Mouse (Mus musculus): ENCODE measurements at regions not wholly inside any gene's neighbourhood (a gene's known extent, or its start where the extent isn't known, plus 50 kb on each side); places are given as distances from the start of the nearest gene placed in this dataset.

DNA sequence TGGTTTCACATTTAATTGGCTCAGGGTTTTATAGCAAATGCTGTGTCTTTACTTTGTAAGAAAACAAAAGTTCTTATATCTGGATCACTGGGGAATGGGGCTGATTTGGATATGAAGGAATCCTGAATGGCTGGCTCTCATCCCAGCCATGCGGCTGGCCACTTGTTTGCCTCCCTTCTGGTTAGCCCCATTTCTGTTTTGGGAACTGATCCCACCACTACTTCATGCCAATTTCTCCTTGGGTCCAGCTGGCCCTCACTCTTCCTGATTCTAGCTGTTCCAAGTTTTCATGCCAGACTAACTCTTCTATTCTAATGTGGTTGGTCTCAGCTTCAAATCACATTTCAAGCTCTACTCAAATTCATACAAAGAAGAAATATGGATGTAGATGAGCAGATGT, 5319.6 kb downstream of the 9330182O14Rik start:
- peak; percentile 42 to 44 for DNase-seq (ENCODE audit: low spot score in 2 of 2)

DNA sequence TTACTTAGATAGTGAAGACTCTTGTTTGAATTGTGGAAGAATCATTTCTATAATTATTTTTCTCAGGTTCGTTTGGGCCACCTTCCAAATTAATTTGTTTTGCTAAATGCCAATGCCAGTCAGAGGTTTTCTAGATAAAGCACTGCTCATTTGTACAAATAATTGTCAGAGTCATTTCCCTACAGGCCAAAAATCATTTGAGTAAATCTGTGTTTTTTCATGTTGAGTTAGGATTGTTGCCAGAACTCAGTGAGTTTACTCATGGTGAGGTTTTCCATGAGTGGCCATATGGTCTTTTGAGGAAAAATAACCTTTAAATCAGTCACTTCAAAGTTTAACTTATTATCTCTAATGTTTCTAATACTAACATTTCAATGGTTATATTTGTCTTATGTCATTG, 5336.3 kb downstream of the 9330182O14Rik start:
- no peak for DNase-seq (ENCODE audit: low spot score in 2 of 2)

DNA sequence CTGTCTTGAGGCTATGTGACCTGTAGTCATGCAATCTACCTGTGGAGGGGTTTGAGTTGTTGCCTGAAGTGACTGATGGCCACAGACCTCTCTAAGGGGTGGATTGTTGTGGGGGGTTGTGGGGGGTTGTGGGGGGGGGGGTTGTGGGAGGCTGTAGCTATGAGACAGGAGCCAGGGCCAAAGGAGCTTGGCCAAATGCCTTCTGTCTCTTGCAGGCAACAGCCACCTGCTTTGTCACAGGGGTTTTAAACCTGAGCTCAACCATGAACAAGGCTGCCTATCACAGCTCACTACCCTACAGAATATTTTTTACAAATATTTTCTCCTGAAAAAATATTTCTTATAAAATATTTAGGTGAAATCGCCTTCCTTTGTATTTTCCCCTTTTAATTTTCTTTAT, 5339.0 kb downstream of the 9330182O14Rik start:
- no peak for DNase-seq (ENCODE audit: low spot score in 2 of 2)

DNA sequence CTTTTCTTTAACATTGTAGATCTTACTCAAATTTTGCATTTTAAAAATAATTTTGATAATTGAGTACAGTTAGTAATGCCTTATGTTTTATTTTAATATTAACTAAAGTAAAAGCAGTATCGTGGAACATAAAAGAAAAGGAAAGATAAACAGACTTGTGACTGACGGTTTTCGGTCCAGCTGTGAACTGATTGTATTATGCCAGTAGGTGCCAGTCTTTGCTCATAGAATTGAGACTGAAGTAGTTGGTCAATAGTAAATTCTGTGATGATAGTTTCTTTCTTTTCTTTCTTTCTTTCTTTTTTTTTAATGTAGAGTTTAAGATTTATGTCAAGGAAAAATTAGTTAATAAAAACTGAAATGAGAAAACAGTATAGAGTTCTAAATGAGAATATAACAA, 5376.1 kb downstream of the 9330182O14Rik start:
- DNase-seq (ENCODE audit: low spot score in 2 of 2) = no peak

Data from frontal cortex, postnatal 10 days (tissue).